Mouse (Mus musculus) kidney, adult 8-10 months (tissue): Measurements from ENCODE around the gene Casz1.

Experiments used
- DNase-seq, 2 experiments: peaks; one replicate each; pipeline ENCODE4 v3.0.0; 2022

Gene Casz1

DNA sequence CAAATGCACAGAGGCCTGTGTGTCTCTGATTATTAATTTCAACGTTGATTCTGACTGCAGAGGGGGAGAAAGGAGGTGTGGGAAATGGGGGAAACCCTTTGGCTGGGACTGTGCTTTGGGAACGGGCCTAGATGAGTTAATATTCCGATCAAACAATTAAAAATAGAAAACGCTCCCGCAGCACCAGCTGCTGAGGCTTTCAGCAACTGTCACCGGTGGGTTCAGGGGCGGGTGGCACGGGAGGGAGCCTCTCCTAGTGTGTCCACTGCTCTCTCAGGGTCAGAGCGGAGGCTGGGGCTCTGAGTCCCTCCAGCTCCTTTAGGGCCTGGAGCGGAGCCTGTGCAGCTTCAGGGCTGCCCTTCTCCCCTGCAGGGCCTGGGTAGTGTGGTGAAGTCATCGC is 105.3 kb downstream of the Casz1 start:
- DNase-seq = no peak

DNA sequence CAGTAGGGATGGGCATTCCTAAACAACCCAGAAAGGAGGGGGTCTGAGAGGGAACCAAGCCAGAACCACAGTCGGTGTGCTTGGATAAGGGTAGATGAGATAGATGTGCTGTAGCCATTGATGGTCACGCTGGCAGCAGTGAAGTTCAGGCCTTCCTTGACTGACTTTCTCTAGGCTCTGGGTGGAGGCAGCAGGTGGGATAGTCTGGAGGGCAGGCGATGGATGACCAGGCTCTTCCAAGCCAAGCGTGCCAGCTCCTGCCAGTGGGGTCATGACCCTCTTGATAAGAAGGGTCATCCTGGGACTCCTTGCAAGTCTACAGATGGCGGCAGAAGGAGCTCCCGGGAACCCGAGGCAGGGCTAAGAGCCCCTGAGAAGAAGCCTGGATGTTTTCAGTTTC is 107.9 kb downstream of the Casz1 start:
- DNase-seq = no peak

DNA sequence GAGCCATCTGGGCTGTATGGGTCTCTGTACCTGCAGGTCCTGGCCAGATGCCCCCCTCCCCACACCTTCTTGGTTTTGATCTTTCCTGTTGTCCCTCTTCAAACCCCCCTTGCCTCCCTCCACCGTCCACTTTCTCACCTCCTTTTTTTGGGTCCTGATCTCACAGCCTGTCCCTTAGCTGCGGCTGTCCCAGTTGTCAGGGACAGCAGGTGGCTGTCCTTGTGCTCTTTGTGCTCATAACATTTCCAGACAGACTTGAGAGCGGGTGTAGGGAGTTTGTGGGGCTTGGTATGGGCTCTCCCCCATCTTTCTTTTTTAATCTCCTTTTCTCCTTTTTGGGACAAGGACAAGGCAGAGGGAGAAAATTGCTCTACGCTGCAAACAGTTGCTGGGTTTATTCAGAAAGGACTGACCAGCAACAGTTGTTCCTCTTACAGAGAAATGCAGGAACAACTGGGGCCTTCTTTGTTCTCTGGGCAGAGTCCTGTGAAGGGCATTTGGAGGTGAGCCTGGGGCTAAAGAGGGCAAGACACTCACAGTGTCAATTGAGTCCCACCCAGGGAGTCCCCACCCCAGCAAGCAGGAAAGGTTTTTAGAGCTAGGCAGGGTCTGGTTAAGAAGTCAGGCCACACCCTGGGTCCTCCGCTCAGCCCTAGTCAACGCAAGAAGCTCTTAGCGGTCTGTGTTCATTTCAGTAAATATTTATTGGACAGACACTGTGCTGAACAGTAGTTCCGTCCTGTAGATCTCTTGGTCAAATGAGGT is 108.8 kb downstream of the Casz1 start:
- DNase-seq = no peak

GRCm38 (mm10) chr4:148914863-148915622 is 110.8 kb downstream of the Casz1 start:
- peak; percentile 73 to 77 for DNase-seq

GRCm38 (mm10) chr4:148915849-148916248 is 111.6 kb downstream of the Casz1 start:
- DNase-seq = no peak

DNA sequence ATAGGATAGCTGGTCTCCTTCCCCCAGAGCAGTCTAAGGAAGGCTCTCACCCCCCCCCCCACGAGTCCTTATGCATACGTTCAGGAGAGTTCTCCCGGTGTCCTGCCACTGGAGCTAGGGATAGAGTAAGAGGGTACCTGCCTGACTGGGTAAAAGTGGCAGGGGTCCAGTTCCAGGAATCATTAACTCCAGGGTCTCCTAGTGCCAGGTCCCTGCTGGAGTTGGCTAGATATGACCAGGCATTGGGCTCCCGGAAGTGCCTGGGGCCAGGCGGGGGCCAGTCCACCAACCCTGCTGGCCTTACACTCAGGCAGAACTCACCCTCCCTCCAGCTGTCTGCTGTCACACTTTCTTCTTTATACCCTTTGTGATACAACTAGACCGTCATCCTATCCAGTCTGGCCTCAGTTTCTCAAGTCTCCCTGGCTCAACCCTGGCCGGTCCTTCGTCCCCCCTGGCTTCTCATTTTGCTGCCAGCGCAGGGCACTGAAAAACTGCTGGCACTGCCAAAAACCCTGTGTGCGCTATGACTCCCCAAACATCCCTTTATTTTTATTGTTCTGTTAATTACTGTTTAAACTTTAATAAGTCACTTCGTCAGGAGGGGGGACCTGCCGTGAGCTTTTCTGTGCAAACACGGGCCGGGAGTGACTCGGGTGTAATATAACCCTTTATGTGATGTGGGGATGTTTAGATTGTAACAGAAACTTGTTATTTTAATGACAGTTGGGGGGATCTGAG is 114.6 kb downstream of the Casz1 start:
- DNase-seq = peak; percentile 70 to 82

DNA sequence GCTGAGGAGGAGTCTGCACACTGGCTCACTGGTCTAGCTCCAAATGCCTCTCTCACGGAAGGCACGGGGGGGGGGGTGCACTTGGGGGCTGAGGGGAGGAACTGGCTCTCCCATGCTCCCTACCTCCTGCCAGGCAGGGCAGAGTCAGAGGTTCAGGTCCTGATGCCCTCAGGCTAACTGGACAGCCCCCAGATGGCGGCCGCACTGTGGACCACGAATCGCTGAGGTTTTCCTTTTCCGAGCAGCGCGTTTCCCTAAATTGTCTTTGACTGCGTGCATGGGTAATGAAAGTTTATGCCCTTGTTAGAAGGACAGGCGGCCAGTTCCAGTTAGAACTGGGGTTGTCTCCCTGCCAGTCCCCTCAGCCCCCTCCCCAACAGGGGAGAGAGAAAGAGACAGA is 116.4 kb downstream of the Casz1 start:
- peak; percentile 47 to 61 for DNase-seq

DNA sequence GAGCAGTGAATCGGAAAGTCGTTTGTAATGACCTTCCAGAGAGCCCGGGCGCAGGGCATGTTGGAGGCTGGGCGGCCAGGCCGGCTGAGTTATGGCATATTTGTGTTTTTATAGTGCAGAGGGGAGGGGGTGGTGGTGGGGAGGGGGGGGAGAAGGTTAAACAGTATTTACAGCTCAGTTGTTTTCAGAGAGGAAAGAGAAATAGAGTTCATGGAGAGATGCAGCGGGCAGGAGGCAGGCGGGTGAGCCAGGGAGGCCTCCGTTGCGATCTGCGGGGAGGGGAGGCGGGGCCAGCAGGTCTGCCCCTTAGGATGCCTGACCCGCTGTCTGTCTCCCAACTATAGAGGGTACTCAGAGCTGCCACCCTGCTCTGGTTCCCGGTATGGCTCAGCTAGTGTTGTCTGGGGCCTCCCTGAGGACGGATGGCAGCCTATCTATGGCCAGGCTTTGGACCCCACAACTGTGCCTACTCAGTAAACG is 118.0 kb downstream of the Casz1 start:
- peak in 1 of 2 experiments; percentile 40 for DNase-seq

DNA sequence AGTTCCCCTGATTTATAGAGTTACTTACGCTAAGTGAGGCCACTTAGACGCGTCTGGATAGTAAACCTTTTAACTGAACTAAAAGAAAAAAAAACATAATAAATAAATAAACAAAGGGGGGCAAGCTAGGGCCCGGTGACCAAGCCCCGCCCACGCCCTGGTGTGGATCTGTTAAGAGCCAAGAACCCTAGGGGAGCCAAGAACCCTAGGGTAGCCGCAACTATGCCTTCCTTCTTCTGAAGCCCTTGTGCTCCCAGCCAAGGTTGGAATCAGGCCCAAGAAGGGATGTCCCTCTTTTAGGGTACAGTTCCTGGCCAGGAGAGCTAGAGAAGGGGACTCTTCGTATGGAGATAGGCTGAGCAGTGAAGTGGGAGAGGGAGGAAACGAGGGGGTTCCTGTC is 119.2 kb downstream of the Casz1 start:
- DNase-seq = no peak

DNA sequence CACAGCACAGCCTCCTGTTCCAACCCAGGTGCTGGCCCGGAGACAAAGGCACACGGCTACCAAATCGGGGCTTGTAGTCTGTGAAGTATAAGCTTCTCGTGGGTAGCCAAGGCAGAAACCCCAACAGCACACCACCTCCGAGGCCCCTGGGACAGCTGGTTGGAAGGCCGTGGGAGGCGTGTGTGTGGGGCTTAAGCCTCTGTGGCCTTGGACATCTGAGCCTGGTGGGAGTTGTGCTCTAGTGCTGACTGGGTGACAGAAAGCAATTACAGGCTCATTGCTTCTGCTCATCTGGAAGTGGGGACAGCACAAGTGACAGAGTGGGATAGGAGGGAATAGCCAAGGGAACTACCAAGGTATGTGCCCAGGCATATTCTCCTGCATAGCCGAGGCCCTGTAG is 119.7 kb downstream of the Casz1 start:
- no peak for DNase-seq

- peak in 1 of 2 experiments; percentile 48 for DNase-seq
Observed at GRCm38 (mm10) chr4:148925589-148926359, 121.5 kb downstream of the Casz1 start.

DNA sequence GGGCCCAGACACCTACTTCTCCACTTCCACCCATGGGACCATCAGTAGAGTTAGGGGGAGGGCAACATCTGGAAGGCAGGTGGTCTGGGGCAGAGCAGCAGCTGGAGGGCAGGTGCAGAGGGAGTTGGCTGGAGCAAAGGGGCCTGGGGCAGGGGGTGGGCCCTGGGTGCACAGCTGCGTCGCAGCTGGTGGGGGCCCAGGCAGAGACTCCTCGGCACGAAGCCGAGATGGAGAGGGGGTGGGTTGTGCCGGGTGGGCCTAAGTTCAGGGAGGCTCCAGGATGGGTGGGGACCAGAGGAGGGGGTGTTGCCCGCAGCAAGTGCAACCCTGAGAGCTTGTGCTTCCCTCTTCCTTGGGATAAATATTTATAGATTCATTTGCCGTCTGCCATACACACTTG is 122.2 kb downstream of the Casz1 start:
- no peak for DNase-seq

GRCm38 (mm10) chr4:148928316-148928715 is 124.1 kb downstream of the Casz1 start:
- peak; percentile 56 to 69 for DNase-seq

DNA sequence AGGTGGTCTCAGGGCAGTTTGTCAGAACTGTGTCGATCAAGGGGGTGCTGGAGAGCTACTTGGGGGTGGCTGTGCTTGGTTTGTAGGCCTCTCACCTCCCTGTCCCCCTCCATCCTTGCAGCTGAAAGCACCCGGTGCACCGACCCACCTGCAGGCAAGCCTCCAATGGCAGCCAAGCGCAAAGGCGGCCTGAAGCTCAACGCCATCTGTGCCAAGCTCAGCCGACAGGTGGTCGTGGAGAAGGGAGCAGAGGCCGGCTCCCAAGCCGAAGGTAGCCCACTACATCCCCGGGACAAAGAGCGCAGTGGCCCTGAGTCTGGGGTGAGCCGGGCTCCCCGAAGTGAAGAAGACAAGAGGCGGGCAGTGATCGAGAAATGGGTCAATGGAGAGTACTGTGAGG is 124.6 kb downstream of the Casz1 start:
- no peak for DNase-seq

DNA sequence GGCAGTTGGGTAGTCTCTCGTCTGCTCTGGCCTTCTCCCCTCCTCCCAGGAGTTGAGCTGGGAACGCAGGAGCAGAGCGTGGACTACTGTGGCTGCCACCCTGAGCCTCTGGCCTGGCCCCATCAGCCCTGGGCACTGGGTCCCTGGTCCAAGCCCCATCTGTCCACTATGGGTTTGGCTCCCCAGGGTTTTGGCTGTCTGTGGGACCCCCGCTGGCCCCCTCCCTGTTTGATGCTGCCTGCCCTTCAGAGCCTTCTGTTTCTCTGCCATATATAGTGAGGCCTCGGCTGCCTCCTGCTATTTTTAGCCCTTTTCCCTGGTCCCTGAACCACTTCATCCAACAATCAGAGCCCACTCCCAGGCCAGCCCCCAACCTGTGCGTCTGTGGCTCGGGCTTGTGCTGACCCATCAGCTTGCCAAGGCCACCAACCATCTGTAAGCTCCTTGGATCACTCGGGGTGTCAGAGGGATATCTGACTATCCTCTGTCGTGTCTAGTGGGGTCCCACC is 126.5 kb downstream of the Casz1 start:
- DNase-seq = no peak

- DNase-seq = no peak
Observed at GRCm38 (mm10) chr4:148933109-148933508, 128.9 kb downstream of the Casz1 start.

GRCm38 (mm10) chr4:148935211-148935610 is 131.0 kb downstream of the Casz1 start:
- DNase-seq = no peak

DNA sequence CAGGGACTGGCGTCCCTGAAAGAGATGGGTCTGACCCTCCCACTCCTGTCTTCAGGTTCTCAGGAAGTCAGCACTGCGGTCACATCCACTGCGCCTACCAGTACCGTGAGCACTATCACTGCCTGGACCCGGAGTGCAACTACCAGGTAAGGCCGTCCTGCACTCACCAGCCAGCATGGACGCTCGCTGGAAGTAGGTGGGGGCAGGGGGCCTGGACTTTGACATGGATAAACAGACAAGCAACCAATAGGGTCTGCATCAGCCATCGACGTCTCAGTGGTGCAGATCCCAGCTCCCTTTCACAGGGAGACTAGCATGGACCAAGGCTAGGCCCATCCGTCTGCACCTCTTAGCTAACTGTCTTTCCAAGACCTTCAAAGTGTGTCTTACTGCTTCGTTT is 131.9 kb downstream of the Casz1 start:
- no peak for DNase-seq

DNA sequence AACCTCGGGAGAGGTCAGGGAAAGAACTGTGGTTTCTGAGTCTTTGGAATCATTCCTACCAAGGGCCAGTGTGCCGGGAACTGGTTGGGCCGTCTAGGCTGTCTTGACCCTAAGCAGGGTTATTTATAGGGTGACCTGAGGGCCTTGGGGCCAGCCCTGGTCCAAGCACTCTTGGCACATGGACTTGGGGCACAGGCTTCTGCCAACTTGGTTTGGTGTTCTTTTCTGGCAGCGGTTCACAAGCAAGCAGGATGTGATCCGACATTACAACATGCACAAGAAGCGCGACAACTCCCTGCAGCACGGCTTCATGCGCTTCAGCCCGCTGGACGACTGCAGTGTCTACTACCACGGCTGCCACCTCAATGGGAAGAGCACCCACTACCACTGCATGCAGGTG is 132.5 kb downstream of the Casz1 start:
- no peak for DNase-seq

DNA sequence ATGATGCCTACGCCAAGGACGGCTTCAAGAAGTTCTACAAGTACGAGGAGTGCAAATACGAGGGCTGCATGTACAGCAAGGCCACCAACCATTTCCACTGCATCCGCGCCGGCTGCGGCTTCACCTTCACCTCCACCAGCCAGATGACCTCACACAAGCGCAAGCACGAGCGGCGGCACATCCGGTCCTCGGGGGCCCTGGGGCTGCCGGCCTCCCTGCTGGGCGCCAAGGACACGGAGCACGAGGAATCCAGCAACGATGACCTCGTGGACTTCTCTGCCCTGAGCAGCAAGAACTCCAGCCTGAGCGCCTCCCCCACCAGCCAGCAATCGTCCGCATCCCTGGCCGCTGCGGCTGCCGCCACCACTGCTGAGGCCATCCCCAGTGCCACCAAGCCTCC is 134.3 kb downstream of the Casz1 start:
- no peak for DNase-seq

DNA sequence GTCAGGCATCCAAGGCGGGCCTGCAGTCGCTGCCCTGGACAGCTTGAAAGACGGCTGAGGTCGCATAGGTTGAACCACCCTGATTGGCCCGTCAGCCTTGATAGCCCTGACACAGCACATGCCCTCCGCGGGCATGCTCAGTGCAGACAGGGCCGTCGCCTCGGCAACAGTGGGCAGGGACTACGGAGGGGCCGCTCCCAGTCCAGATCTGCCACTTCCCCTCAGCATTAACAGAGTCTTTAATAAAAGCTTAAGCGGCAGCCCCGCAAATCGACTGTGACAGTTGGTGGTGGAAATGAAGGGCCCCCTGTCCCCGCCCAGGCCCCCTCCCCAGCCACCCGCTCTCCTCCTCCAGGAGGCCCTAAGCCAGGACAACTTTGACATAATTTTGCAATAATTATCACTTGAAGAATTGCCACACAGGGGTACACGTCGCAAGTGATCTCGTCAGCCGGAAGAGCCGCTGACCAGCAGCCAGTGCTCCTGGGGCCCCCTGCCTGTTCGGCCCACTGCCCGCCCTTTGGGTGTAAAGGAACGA is 136.5 kb downstream of the Casz1 start:
- peak; percentile 75 to 84 for DNase-seq

- DNase-seq = no peak
Observed at GRCm38 (mm10) chr4:148941321-148941720, 137.1 kb downstream of the Casz1 start.
